In the genomic region with DNA sequence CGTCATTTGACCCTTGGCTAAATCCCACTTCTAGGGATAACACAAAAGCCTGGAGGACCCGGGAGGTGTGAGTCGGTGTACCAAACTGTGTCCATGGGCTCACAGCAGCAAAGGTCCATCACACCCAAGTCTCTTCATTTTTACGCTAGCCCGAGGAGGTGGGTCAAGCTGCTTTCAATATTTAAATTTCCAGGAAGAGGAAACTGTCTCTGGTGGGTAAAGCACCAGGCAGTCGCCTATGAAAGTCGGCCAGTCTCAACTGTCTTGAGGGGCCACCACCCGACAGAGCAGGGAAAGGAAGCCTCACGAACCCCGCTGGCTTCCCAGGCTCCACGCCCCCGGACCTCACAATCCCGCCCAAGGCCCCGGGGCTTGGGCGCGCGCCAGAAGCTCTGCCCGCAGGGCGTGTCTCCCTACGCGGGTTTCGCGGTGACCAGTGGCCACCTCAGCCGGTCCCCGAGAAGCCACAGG, we compare ENCODE assay signal across 8 mouse cellular contexts. TPM values are rescaled to one million over a fixed set of nuclear protein-coding genes. Genes with fewer than 3 reads are reported as not detected.
DNase-seq lines count a peak whose midpoint lies in the region; ATAC-seq and TF ChIP-seq lines count a peak whose summit lies in the region.

No protein-coding gene starts in this region.

- intact Hi-C loops in heart, postnatal 10 days (cut with DNase I): no loop called here

- H3K79me2 ChIP-seq in MEL (ENCODE audit: control insufficient read depth, insufficient read depth, low read length, poor library complexity): peaks cover 17% of the 10 kb centered on the region

- peak overlapping the region; percentile 70 for H3K4me2 ChIP-seq in heart, embryonic 11.5 days
- peak overlapping the region; percentile 80 for H3K4me2 ChIP-seq in embryonic facial prominence, embryonic 12.5 days (replicated peaks)
- H3K4me2 ChIP-seq in hindbrain, embryonic 14.5 days (replicated peaks): peak overlapping the region; percentile 89
- H3K4me2 ChIP-seq in liver, postnatal 0 days (ENCODE audit: low read depth, low read length): peak overlapping the region; percentile 86

- no peak for TF ChIP-seq POLR2A in MEL (IDR thresholded peaks at IDR 0.05; ENCODE audit: control insufficient read depth in 1 of 2, insufficient read depth in 1 of 2, low read depth in 1 of 2, low read length in 2 of 2, poor library complexity in 1 of 2)

- WGBS in heart, embryonic 11.5 days (ENCODE audit: insufficient replicate concordance): under 1% methylated on average over 25 of the region's 25 CpGs
- 0% methylated on average over 25 of the region's 25 CpGs for WGBS in embryonic facial prominence, embryonic 12.5 days
- 1% methylated on average over 25 of the region's 25 CpGs for WGBS in hindbrain, embryonic 14.5 days
- WGBS in liver, postnatal 0 days (ENCODE audit: insufficient replicate concordance): under 1% methylated on average over 25 of the region's 25 CpGs

- TF ChIP-seq CTCF in MEL (IDR thresholded peaks at IDR 0.05 in 2 of 3, conservative IDR thresholded peaks at IDR 0.05 in 1 of 3; ENCODE audit: control insufficient read depth in 1 of 3, insufficient read depth in 1 of 3, low read depth in 2 of 3, low read length in 3 of 3, poor library complexity in 1 of 3, severe bottlenecking in 1 of 3): no peak
- TF ChIP-seq CTCF in liver, postnatal 0 days (IDR thresholded peaks at IDR 0.05; ENCODE audit: low read depth): no peak

- peak overlapping the region; percentile 91 for H3K27ac ChIP-seq in heart, embryonic 11.5 days (ENCODE audit: low read depth, low read length)
- H3K27ac ChIP-seq in MEL (ENCODE audit: control insufficient read depth, low read depth, low read length): peak overlapping the region; percentile 70
- peak overlapping the region; percentile 90 for H3K27ac ChIP-seq in embryonic facial prominence, embryonic 12.5 days
- H3K27ac ChIP-seq in hindbrain, embryonic 14.5 days: peak overlapping the region; percentile 82
- H3K27ac ChIP-seq in liver, postnatal 0 days (ENCODE audit: low read depth): peak overlapping the region; percentile 94

- H3K4me1 ChIP-seq in heart, embryonic 11.5 days (ENCODE audit: control insufficient read depth, insufficient read depth, low read length): 0 out of 2 replicates have a peak, but pooled peaks cover 3% of the 10 kb centered on the region
- H3K4me1 ChIP-seq in MEL (ENCODE audit: control insufficient read depth in 1 of 2, insufficient read depth in 2 of 2, low read length in 2 of 2): peaks cover 0 to 10% of the 10 kb centered on the region in 2 experiments; a peak in 2 of 4 replicates
- peaks cover 9% of the 10 kb centered on the region for H3K4me1 ChIP-seq in embryonic facial prominence, embryonic 12.5 days
- peaks cover 9% of the 10 kb centered on the region; the same call in 1 of the 2 replicates for H3K4me1 ChIP-seq in hindbrain, embryonic 14.5 days (replicated peaks; ENCODE audit: control insufficient read depth, insufficient read depth, low read length)
- H3K4me1 ChIP-seq in liver, postnatal 0 days (ENCODE audit: insufficient read depth): peaks cover 5% of the 10 kb centered on the region; the same call in 1 of the 2 replicates

- H3K4me3 ChIP-seq in heart, embryonic 11.5 days (ENCODE audit: low read depth, low read length): peak overlapping the region; percentile 95
- H3K4me3 ChIP-seq in MEL (ENCODE audit: control insufficient read depth in 1 of 2, insufficient read depth in 1 of 2, low read depth in 2 of 2, low read length in 2 of 2): peak overlapping the region; percentile 58 to 65
- peak overlapping the region; percentile 95 for H3K4me3 ChIP-seq in embryonic facial prominence, embryonic 12.5 days
- peak overlapping the region; percentile 96 for H3K4me3 ChIP-seq in hindbrain, embryonic 14.5 days (replicated peaks; ENCODE audit: low read length)
- peak overlapping the region; percentile 90 for H3K4me3 ChIP-seq in liver, postnatal 0 days (ENCODE audit: low read depth, low read length)

- TF ChIP-seq EP300 in MEL (IDR thresholded peaks at IDR 0.05; ENCODE audit: low read depth in 1 of 2, low read length in 2 of 2): no peak
- no peak for TF ChIP-seq EP300 in liver, postnatal 0 days (IDR thresholded peaks at IDR 0.05; ENCODE audit: low read depth)

- ATAC-seq in heart, embryonic 11.5 days (replicated peaks; ENCODE audit: insufficient number of reproducible peaks, low FRiP score, low TSS enrichment): peak; percentile 66
- ATAC-seq in embryonic facial prominence, embryonic 12.5 days (ENCODE audit: insufficient number of reproducible peaks, insufficient read depth, low FRiP score, low TSS enrichment): peak; percentile 41; the same call in 1 of the 2 replicates
- ATAC-seq in hindbrain, embryonic 14.5 days (ENCODE audit: low FRiP score): peak; percentile 59
- peak; percentile 65 for ATAC-seq in liver, postnatal 0 days

- H3K36me3 ChIP-seq in heart, embryonic 11.5 days (ENCODE audit: control insufficient read depth, insufficient read depth, low read length): 0 out of 2 replicates have a peak, but pooled peaks cover 2% of the 10 kb centered on the region
- peaks cover 3 to 17% of the 10 kb centered on the region in 2 experiments for H3K36me3 ChIP-seq in MEL (ENCODE audit: control insufficient read depth in 1 of 2, insufficient read depth in 2 of 2, low read length in 2 of 2)
- H3K36me3 ChIP-seq in embryonic facial prominence, embryonic 12.5 days: peaks cover 23% of the 10 kb centered on the region
- H3K36me3 ChIP-seq in hindbrain, embryonic 14.5 days (replicated peaks; ENCODE audit: control insufficient read depth, insufficient read depth): peaks cover 26% of the 10 kb centered on the region
- peaks cover 24% of the 10 kb centered on the region for H3K36me3 ChIP-seq in liver, postnatal 0 days (replicated peaks; ENCODE audit: insufficient read depth, low read length)

- no peak for TF ChIP-seq RAD21 in MEL (IDR thresholded peaks at IDR 0.05; ENCODE audit: low read depth, low read length)

- H3K27me3 ChIP-seq in heart, embryonic 11.5 days (ENCODE audit: control insufficient read depth, insufficient read depth, low read length): no peaks in the 10 kb centered on the region
- no peaks in the 10 kb centered on the region for H3K27me3 ChIP-seq in MEL (ENCODE audit: control insufficient read depth in 1 of 2, insufficient read depth in 2 of 2, low read length in 2 of 2)
- no peaks in the 10 kb centered on the region for H3K27me3 ChIP-seq in embryonic facial prominence, embryonic 12.5 days
- no peaks in the 10 kb centered on the region for H3K27me3 ChIP-seq in hindbrain, embryonic 14.5 days (ENCODE audit: control insufficient read depth, insufficient read depth, low read length)
- no peaks in the 10 kb centered on the region for H3K27me3 ChIP-seq in liver, postnatal 0 days (ENCODE audit: insufficient read depth, low read length)

- H3K9ac ChIP-seq in heart, embryonic 11.5 days (ENCODE audit: low read depth, low read length): peak overlapping the region; percentile 94
- H3K9ac ChIP-seq in MEL (ENCODE audit: control insufficient read depth, low read depth, low read length, poor library complexity, severe bottlenecking): peak overlapping the region; percentile 91
- peak overlapping the region; percentile 85 for H3K9ac ChIP-seq in embryonic facial prominence, embryonic 12.5 days
- H3K9ac ChIP-seq in hindbrain, embryonic 14.5 days: peak overlapping the region; percentile 81
- H3K9ac ChIP-seq in liver, postnatal 0 days (replicated peaks): peak overlapping the region; percentile 96

- DNase-seq in heart, postnatal 10 days: no peak
- DNase-seq in MEL (ENCODE audit: low read depth, low spot score): peak; percentile 62
- peak; percentile 24 for DNase-seq in hindbrain, embryonic 14.5 days (ENCODE audit: low spot score)
- DNase-seq in liver, postnatal 0 days: peak; percentile 82
- DNase-seq in right cerebral cortex, postnatal 4 days: peak; percentile 63
- DNase-seq in left cerebral cortex, adult 8-10 months (ENCODE audit: low spot score in 2 of 2): no peak

- no peaks in the 10 kb centered on the region for H3K9me3 ChIP-seq in heart, embryonic 11.5 days (replicated peaks; ENCODE audit: control insufficient read depth, low read length)
- no peaks in the 10 kb centered on the region for H3K9me3 ChIP-seq in MEL (replicated peaks; ENCODE audit: insufficient read depth, low read length)
- no peaks in the 10 kb centered on the region for H3K9me3 ChIP-seq in embryonic facial prominence, embryonic 12.5 days
- no peaks in the 10 kb centered on the region for H3K9me3 ChIP-seq in hindbrain, embryonic 14.5 days (ENCODE audit: control insufficient read depth, low read length)
- H3K9me3 ChIP-seq in liver, postnatal 0 days (ENCODE audit: low read length): no peaks in the 10 kb centered on the region

RNA-seq across cellular contexts. Expression of a gene that starts 0.5 kb away (rescaled TPM):
- polyA plus RNA-seq in heart, embryonic 11.5 days (2014; fragmentation: Nextera tagmentation; extraction: Ambion mirVana): 44.6 and 50.6 TPM in 2 replicates
- 10 to 100 TPM; 14.9 to 16.2 TPM for total RNA-seq in heart, postnatal 10 days (2021)
- total RNA-seq in MEL (2012; rRNA removed): 57.1 and 67.6 TPM in 2 replicates
- 10 to 100 TPM in 1 of 2 experiments, not detected in 1; 98.1 TPM for polyA plus RNA-seq in MEL (2012; ENCODE audit: insufficient read depth in 1 of 2, insufficient read length in 2 of 2, low read depth in 1 of 2, low replicate concordance in 2 of 2, missing spikeins in 1 of 2)
- polyA plus RNA-seq in embryonic facial prominence, embryonic 12.5 days (2016; fragmentation: Nextera tagmentation; extraction: Ambion mirVana): 81.6 and 82.9 TPM in 2 replicates
- polyA plus RNA-seq in hindbrain, embryonic 14.5 days (2014; fragmentation: Nextera tagmentation; extraction: Ambion mirVana): 43.1 and 45.8 TPM in 2 replicates
- polyA plus RNA-seq in liver, postnatal 0 days (2015; fragmentation: Nextera tagmentation; extraction: Ambion mirVana): 17.2 and 21.8 TPM in 2 replicates
- 10 to 100 TPM; 33.3 to 37.1 (median 35.6) TPM for total RNA-seq in left cerebral cortex, adult 8-10 months (2022)

RNA-seq across cellular contexts. Expression of a gene that starts 38.3 kb away (rescaled TPM):
- polyA plus RNA-seq in heart, embryonic 11.5 days (2014; fragmentation: Nextera tagmentation; extraction: Ambion mirVana): 12.8 and 17.3 TPM in 2 replicates
- 1 to 10 TPM; 4.4 to 5.0 TPM for total RNA-seq in heart, postnatal 10 days (2021)
- total RNA-seq in MEL (2012; rRNA removed): 6.3 and 8.1 TPM in 2 replicates
- 10 to 100 TPM in 1 of 2 experiments, not detected in 1; 10.3 TPM for polyA plus RNA-seq in MEL (2012; ENCODE audit: insufficient read depth in 1 of 2, insufficient read length in 2 of 2, low read depth in 1 of 2, low replicate concordance in 2 of 2, missing spikeins in 1 of 2)
- 26.8 and 29.7 TPM in 2 replicates for polyA plus RNA-seq in embryonic facial prominence, embryonic 12.5 days (2016; fragmentation: Nextera tagmentation; extraction: Ambion mirVana)
- 19.2 and 20.2 TPM in 2 replicates for polyA plus RNA-seq in hindbrain, embryonic 14.5 days (2014; fragmentation: Nextera tagmentation; extraction: Ambion mirVana)
- polyA plus RNA-seq in liver, postnatal 0 days (2015; fragmentation: Nextera tagmentation; extraction: Ambion mirVana): 6.4 and 7.6 TPM in 2 replicates
- 1 to 10 TPM; 3.7 to 6.4 (median 5.3) TPM for total RNA-seq in left cerebral cortex, adult 8-10 months (2022)

RNA-seq across cellular contexts. Expression of a gene that starts 55.5 kb away (rescaled TPM):
- polyA plus RNA-seq in heart, embryonic 11.5 days (2014; fragmentation: Nextera tagmentation; extraction: Ambion mirVana): 5.7 and 5.9 TPM in 2 replicates
- 1 to 10 TPM in 1 of 2 experiments, under 1 TPM in 1; 0.99 to 2.0 TPM for total RNA-seq in heart, postnatal 10 days (2021)
- 3.8 and 6.7 TPM in 2 replicates for total RNA-seq in MEL (2012; rRNA removed)
- 1 to 10 TPM in 1 of 2 experiments, not detected in 1; 4.9 TPM for polyA plus RNA-seq in MEL (2012; ENCODE audit: insufficient read depth in 1 of 2, insufficient read length in 2 of 2, low read depth in 1 of 2, low replicate concordance in 2 of 2, missing spikeins in 1 of 2)
- polyA plus RNA-seq in embryonic facial prominence, embryonic 12.5 days (2016; fragmentation: Nextera tagmentation; extraction: Ambion mirVana): 11.4 and 13.3 TPM in 2 replicates
- polyA plus RNA-seq in hindbrain, embryonic 14.5 days (2014; fragmentation: Nextera tagmentation; extraction: Ambion mirVana): 0.30 and 0.50 TPM in 2 replicates
- polyA plus RNA-seq in liver, postnatal 0 days (2015; fragmentation: Nextera tagmentation; extraction: Ambion mirVana): 1.4 and 1.6 TPM in 2 replicates
- total RNA-seq in left cerebral cortex, adult 8-10 months (2022): under 1 TPM in 2 of 4 experiments, not detected in 2; 0.41 to 0.84 TPM

Comparison
In these comparisons a context has a peak if more than half of its experiments do, and no peak if none do; other contexts are left out.
1. DNase-seq: peak in MEL (single experiment), hindbrain, embryonic 14.5 days (single experiment), liver, postnatal 0 days (single experiment) and right cerebral cortex, postnatal 4 days (single experiment); none in heart, postnatal 10 days (0 of 2) and left cerebral cortex, adult 8-10 months (0 of 2).
2. Peak in every context shown above with its lines, with median percentiles within 50 percentile points of each other: ATAC-seq, H3K27ac ChIP-seq, H3K4me2 ChIP-seq, H3K4me3 ChIP-seq and H3K9ac ChIP-seq.